Mouse (Mus musculus) olfactory bulb, adult 2 months (tissue): ENCODE results near the gene Lpcat2.

Experiments used
- CTCF ChIP-seq: fragments of 200-500 bp; IDR thresholded peaks from 2 replicates; pipeline ENCODE4 v1.5.1; 2012; ENCODE audit warnings: low read depth, mild to moderate bottlenecking, low read length, moderate library complexity; ENCODE audit not compliant: insufficient read depth
- POLR2A ChIP-seq: fragments of 200-500 bp; IDR thresholded peaks from 2 replicates; pipeline ENCODE4 v1.6.1; 2012; ENCODE audit warnings: mild to moderate bottlenecking, low read depth, low read length, moderate library complexity; ENCODE audit not compliant: insufficient read depth

GRCm38 (mm10) chr8:92870281-92870680 lies 15.1 kb downstream of the Lpcat2 start:
- no peak for TF ChIP-seq CTCF
- TF ChIP-seq POLR2A, result no peak
